Mouse (Mus musculus): Measurements from ENCODE around the gene Plek2.
"Not testable (repeated sequence)": the region's sequence is repeated elsewhere in the genome, so short reads cannot be mapped to it uniquely, and the experiment has no call there.

The Plek2 gene

GRCm38 (mm10) chr12:78906707-78907162 is at the start of gene Plek2:
Plek2 (minus strand) TSS chr12:78906964.
- peak; percentile 79 for DNase-seq (ENCODE audit: low spot score)

GRCm38 (mm10) chr12:78956405-78956804 is 49.6 kb upstream of the Plek2 start:
- no peak for DNase-seq (ENCODE audit: low spot score)

- DNase-seq (ENCODE audit: low spot score): no peak
Observed at GRCm38 (mm10) chr12:78952484-78952883, 45.7 kb upstream of the Plek2 start.

- DNase-seq (ENCODE audit: low spot score): no peak
Observed at GRCm38 (mm10) chr12:78952053-78952452, 45.3 kb upstream of the Plek2 start.

- DNase-seq (ENCODE audit: low spot score): no peak
Observed at GRCm38 (mm10) chr12:78947661-78948060, 40.9 kb upstream of the Plek2 start.

GRCm38 (mm10) chr12:78947161-78947560 is 40.4 kb upstream of the Plek2 start:
- no peak for DNase-seq (ENCODE audit: low spot score)

- DNase-seq (ENCODE audit: low spot score): no peak
Observed at GRCm38 (mm10) chr12:78942931-78943330, 36.2 kb upstream of the Plek2 start.

GRCm38 (mm10) chr12:78940081-78940480 is 33.3 kb upstream of the Plek2 start:
- no peak for DNase-seq (ENCODE audit: low spot score)

- DNase-seq (ENCODE audit: low spot score): no peak
Observed at GRCm38 (mm10) chr12:78939393-78940037, 32.8 kb upstream of the Plek2 start.

GRCm38 (mm10) chr12:78936494-78936893 is 29.7 kb upstream of the Plek2 start:
- no peak for DNase-seq (ENCODE audit: low spot score)

- DNase-seq (ENCODE audit: low spot score): no peak
Observed at GRCm38 (mm10) chr12:78929900-78930299, 23.1 kb upstream of the Plek2 start.

- peak; percentile 57 for DNase-seq (ENCODE audit: low spot score)
Observed at GRCm38 (mm10) chr12:78927287-78927686, 20.5 kb upstream of the Plek2 start.

GRCm38 (mm10) chr12:78923539-78924189 is 16.9 kb upstream of the Plek2 start:
- no peak for DNase-seq (ENCODE audit: low spot score)

- not testable (repeated sequence) for DNase-seq (ENCODE audit: low spot score)
Observed at GRCm38 (mm10) chr12:78922977-78923376, 16.2 kb upstream of the Plek2 start.

- DNase-seq (ENCODE audit: low spot score): no peak
Observed at GRCm38 (mm10) chr12:78922058-78922457, 15.3 kb upstream of the Plek2 start.

- DNase-seq (ENCODE audit: low spot score): no peak
Observed at GRCm38 (mm10) chr12:78921421-78921820, 14.7 kb upstream of the Plek2 start.

- peak; percentile 54 for DNase-seq (ENCODE audit: low spot score)
Observed at GRCm38 (mm10) chr12:78919079-78919712, 12.4 kb upstream of the Plek2 start.

- DNase-seq (ENCODE audit: low spot score): peak; percentile 83
Observed at GRCm38 (mm10) chr12:78918227-78919078, 11.7 kb upstream of the Plek2 start.

- DNase-seq (ENCODE audit: low spot score): no peak
Observed at GRCm38 (mm10) chr12:78916278-78916677, 9.5 kb upstream of the Plek2 start.

- DNase-seq (ENCODE audit: low spot score): no peak
Observed at GRCm38 (mm10) chr12:78915561-78915960, 8.8 kb upstream of the Plek2 start.

GRCm38 (mm10) chr12:78914458-78914857 is 7.7 kb upstream of the Plek2 start:
- DNase-seq (ENCODE audit: low spot score): no peak

GRCm38 (mm10) chr12:78911707-78912417 is 5.1 kb upstream of the Plek2 start:
- DNase-seq (ENCODE audit: low spot score): peak; percentile 48
